Mouse (Mus musculus): Measurements from ENCODE around the gene Grm7.

The Grm7 gene

DNA sequence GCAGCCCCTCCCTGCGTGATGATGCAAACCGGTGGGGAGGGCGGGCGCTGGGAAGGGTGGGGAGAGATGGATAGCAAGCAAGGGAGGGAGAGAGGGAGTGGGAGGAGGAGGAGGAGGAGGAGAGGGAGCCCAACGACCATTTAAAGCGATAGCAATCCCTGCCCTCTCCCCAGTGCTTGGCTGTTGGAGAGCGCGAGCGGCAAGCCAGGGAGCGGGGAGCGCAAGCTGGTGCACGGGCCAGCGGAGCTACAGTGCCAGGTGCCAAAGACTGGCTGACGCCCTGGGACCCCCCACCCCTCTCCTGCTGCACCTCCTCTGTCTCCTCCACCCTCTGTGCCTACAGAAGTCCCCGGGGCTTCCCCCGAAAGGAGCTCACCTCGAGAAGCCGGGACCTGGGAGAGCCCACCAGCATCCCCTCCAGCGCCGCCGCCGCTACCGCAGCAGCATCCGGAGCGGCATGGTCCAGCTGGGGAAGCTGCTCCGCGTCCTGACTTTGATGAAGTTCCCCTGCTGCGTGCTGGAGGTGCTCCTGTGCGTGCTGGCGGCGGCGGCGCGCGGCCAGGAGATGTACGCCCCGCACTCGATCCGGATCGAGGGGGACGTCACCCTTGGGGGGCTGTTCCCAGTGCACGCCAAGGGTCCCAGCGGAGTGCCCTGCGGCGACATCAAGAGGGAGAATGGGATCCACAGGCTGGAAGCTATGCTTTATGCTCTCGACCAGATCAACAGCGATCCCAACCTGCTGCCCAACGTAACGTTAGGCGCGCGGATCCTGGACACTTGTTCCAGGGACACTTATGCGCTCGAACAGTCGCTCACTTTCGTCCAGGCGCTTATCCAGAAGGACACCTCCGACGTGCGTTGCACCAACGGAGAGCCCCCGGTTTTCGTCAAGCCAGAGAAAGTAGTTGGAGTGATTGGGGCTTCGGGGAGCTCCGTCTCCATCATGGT lies at the start of gene Grm7:
Grm7 (plus strand) TSS at position 171 of the 951 bp plus-strand sequence.
- peak; percentile 3 for DNase-seq

DNA sequence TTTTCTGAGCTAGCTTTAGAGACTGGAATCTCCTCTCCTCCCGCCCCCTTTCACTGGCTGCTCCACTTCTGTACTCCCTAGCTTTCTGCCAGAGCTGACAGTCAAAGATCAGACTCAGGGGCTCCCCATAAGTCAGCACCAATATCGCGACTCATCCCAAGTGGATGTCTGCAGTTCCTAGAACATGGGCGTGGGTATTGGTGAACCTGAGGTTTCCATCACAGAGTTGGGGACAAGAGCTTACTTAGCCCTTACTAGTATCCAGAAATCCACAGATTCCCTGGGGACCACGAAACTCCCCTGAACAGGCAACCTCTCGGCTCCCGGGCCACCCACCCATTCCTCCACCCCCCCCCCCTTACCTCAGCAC lies 355 bp upstream of the Grm7 start:
- DNase-seq = no peak

DNA sequence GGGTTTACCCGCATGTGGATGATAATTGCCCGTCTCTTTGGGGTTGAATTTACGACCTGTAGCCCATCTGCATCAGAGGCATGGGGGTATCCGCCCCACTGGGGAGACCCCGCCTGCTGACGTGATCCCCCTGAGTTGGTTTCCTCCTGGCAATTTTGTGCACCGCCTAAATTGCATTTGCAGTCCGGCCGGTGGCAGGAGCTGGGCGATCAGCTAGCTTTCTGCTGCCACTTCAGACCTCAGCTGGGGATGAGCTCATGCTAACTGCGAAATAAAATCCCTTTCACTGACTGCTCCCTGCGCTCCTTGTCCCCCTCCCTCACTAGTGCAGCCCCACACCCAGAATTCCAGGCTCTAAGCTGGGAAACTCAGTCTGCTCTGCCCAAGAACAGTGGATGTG lies 1.5 kb downstream of the Grm7 start:
- no peak for DNase-seq

DNA sequence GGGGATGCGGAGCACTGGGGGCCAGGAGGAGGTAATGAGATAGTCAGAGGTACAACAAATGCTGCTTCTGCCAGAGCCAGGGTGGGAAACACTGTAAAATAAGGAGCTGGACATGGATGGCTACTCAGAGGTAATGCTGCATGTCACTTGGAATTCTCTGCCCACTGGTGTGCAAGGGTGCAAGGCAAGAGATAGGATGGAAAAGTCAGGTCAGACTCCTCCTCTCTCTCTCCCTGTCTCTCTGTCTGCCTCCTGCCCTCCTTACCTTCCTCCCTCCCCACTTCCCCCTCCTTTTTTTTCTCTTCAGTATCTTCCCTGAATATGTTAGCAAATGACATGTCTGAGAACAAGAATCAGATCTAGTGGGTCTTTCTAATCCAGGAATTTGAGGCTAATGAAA lies 3.8 kb downstream of the Grm7 start:
- no peak for DNase-seq

DNA sequence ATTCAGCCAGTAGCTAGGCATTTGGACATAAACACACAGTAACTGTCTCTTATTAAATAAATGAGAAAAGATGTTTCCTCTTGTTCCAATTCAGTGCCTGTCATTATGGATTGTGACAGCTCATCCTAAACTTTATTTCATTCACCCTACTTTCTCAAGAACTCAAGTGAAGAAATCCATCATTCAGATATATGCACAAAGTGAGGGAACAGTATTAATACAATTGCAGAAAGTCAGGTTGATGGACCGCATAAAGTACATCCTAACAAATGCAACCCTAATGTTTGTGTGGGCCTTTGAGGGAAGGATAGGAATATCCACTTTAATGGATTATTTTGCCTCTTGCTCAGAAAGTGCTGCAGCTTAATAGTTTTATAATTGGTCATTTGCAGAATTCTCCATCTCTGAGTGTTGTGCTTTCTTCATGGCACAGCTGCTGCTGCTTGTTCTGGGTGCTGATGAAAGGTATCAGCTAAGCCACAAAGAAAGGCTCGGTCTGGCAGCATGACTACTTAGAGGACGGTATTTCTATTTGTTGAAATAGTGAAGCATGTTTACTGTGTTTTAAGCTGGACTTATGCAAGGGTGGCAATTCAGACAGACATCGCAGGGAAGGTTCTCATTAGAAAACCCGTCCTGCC lies 8.1 kb downstream of the Grm7 start:
- no peak for DNase-seq

DNA sequence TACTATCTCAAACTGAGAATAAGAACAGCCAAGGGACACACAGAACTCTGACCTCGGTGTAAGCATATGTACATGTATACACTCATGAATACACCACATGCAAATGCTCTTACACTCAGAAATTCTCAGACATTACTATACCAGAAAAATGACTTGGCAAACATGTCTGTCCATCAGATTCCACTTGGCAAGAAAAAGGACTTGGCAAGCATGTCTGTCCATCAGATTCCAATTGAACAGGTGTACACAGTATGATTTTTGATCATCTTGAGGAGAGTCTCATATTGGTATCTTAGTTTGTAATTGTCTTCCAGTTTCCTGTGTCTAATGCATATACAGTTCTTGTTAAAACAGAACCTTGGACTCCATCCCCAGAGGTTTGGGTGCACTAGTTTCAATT lies 19.1 kb downstream of the Grm7 start:
- DNase-seq = no peak

DNA sequence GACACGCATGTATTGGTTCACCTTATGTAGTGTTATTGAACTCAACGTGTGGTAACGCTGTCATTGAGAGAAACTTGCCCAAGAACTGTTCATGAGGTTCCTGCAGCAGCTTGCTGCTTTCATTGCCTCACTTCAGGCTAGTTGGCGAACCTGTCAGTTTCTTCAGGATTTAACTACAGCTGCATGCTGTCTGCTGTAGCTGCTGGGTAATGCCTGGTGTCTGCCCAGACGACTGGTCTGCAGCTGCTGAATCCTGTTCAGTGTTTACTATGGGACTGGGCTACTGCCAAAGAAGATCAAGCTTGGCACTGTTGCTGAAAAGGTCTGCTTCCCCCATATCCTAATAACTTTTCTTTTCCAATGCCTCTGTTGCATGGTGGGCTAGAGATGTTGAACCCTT lies 23.1 kb downstream of the Grm7 start:
- no peak for DNase-seq

DNA sequence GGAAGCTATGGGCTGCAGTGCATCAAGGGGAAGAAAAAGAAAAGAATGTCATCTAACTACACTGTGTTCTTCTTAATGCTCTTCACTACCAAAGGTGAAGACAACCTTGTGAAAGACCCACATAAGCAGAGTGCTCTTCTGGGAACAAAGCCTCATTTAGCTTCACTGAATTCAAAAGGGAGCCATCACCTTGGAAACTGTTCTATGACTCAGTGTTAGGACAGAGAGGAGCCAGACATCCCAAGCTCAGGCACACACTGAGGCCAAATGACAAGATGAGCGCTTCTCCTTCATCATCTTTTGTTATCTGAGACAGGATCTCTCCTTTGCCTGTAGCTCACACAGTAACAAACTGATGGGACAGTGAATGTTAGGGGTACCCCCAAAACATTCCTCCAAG lies 45.6 kb downstream of the Grm7 start:
- no peak for DNase-seq

DNA sequence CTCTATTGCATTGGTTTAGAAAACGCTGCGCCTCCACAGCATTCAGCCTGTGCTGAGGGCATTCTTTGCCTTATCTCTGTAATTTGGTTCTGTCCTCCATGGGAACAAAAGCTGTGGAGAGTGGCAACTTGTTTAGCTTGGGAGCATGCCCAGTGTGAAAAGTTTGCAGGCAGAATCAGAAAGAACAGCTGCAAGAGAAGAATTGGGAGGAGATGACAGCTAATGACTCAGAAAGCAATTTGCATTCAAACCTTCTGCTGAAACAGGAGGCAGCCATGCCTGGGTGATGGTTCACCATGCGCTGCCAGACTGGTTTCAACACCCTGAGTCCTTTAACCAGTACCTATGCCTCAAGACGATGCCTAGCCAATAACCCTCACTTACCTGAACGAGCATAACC lies 64.4 kb downstream of the Grm7 start:
- no peak for DNase-seq

DNA sequence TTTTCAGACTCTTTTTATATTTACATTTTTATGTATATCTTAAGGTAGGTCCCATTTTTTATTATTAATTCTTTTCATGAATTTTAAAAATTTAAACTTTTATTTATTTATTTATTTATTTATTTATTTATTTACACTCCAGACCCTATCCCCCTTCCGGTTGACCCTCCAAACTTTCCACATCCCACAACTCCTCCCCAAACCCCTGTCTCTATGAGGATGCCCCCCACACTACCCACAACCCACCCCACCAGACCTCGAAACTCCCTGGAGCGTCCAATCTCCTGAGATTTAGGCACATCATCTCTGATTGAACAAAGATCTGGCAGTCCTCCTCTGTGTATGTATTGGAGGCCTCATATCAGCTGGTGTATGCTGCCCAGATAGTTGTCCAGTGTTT lies 69.6 kb downstream of the Grm7 start:
- no peak for DNase-seq

DNA sequence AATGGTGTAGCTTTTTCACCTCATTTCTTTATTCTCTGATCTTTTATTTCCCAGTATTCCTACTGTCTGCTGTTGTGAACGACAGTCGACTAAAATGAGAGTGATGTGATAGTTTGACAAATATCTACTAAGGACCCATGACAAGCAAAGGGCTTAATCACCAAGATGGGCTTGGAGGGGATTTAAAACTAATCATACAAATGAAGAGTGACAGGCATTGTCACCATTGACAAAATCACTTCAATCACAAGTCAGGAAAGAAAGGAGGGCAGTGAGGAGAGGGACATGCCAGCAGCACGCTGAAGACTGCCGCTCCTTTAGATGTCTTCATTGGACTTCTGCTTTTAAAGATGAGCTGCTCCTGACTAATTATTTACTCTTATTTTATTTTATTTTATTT lies 78.0 kb downstream of the Grm7 start:
- DNase-seq = no peak

DNA sequence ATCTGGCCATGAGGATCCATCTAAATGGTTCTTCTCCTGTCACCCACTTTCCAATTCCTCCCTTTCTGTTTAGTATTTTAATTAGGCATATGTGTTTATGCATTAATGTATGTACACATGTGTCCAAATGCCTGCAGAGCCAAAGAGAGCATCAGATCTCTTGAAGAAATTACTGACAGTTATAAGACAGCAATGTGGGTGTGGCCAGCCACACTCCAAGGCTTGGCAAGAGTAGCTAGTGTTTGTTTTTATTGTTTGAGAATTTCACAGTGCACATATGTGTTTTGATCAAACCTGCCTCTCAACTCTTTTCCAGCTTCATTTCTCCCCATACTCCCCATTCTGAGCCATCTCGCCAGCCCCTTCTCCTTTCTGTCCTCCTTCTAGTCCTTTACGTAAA lies 88.5 kb downstream of the Grm7 start:
- DNase-seq = no peak

DNA sequence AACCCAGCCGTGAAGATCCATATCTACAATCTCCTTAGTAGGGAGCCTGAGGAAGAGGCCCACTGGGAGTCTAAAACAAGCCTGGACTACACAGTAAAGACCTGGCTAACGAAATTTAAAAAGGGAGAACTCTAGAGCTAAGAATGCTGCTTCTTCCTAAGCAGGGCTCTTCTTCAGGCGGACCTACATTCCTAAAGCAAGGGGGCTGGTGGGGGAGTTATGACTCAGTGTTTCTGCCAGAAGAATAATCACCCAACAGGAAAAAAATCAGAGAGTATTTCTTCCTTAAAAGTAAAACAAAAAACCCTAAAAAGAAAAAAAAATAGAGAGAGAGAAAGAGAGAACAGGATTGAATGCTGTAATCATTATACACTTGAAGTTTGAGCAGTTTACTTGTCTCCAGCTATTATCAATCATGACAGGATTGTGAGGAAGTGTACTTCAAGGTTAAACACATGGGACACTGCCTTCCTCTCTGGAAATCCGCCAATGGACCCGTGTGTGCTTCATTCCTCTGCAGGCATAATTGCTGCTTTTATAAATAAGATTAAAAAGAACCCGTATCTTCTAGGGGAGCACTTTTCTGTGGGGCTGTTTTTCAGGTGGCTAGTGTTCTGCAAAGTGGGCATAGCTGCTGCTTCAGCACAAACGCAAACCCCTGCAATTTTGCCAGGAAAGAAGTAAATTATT lies 98.7 kb downstream of the Grm7 start:
- DNase-seq = peak; percentile 3

DNA sequence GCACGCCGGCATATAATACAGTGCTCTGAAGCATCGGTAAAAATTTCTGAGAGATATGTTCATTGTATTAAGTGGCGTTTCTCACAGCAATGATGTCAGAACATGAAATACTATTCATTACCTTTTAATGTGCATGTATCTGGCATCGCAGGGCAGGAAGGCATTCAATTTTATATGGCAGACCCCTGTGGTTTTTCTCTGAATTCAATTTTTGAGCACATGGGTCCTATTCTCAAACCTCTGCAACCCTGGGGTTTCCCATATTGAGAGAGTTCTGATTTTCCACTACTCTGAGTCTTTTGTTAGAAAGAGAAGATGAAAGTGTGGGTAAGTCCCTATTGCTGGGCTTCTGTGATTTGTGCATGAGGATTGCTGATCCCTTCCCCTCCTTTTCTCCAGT lies 110.5 kb downstream of the Grm7 start:
- DNase-seq = no peak

DNA sequence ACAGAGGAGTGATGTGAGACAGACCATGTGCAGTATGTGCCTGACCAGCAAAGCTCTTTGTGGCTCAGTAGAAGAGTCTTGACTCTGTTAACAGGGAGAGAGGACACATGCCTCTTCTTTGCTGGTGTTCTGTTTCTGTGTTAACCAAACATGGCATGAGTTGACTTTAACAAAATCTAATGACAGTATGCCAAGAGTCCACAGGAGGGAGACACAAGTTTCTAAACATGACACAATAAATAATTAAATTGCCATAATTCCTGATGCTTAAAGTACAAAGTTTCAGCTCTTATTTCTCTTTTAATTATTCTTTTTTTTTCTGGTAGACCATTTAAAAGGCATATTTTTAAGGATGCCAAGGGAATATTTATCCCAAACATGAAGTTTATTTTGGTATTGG lies 124.2 kb downstream of the Grm7 start:
- no peak for DNase-seq

DNA sequence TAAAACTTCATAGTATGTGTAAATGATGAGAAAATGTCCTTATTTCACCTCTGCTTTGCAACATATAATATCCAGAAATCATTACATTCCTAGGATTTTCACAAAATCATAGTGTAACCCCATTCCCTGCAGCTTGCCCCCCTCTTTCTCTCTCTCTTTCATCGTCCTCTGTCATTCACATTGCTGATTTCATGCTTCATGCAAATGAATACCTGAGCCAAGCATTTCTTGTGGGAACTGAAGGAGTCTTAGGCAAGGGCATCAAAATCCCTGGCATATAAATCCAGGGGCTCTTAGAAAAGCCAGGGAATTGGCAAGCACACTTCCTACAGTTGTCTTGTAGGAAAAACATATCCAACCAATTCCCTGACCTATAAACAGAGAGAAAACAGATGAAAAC lies 127.3 kb downstream of the Grm7 start:
- no peak for DNase-seq

DNA sequence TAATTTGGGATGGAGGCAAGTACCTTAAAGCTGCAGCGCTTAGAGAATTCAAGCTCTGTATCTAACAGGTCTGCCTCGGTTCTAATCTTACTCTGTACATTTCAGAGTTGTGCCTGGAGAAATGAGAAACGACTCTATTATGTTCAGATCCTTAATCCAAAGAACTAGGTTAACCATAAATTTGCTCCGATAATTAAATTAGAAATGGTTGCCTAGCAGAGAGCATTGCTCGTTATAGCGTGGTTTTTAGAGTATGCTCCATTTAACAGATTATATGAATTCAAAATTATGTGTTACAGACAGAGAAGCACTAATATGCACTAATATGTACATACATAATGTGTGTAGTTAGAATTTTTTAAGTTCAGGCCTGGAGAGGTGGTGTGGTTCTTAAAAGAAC lies 130.7 kb downstream of the Grm7 start:
- DNase-seq = no peak

DNA sequence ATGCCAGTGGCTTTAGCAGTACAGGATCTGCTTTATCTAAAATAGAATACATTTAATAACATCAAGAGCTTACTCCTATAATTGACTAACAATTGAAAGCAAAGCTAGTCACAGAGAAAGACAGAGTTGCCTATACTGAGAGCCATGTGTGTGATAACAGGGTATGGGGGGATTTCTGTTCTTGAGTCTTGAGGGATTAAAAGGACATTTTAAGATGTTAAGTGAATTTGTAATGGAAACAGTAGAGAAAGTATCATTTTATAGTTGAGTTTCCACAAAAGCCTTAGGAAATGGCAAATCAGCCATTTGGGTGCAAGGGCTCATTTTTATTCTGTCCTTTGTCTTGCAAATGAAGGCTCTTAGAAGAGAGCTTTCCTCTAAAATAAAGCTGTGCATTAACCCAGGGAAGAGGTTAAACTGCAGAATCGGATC lies 140.1 kb downstream of the Grm7 start:
- DNase-seq = no peak

DNA sequence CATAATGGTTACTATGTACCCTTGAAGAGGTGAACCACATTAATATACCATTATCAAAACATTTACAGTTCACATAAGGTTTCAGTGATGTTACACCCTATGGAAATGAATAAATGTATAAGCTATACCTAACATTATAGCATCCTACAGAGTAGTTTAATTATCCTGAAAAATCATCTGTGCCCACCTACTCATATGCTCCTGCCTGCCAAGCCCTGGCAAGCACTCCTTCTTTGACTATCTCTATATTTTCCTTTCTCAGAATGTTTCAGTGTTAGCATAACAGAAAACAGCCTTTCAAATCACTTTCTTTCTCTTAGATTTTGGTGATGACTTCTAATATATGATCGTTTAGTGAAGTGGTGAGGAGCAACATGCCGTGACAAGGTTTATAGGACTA lies 147.3 kb downstream of the Grm7 start:
- DNase-seq = no peak

DNA sequence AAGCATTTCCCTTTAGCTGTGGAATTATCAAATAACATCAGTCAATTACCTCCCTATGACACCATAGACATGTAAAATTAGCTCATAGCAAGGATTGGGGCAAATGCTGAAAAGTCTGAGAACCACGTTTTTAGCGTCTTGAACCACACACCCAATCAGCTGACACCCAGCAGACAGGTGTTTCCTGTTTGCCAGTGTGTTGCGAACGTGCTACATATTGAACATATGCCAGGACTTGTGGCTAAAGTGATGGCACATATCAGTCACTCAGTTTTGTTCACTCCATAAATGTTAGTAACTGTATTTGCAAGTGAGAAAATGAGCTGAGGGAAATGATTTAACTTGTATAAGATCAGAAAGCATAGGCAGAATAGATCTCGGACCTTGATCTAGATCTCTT lies 162.1 kb downstream of the Grm7 start:
- DNase-seq = no peak

DNA sequence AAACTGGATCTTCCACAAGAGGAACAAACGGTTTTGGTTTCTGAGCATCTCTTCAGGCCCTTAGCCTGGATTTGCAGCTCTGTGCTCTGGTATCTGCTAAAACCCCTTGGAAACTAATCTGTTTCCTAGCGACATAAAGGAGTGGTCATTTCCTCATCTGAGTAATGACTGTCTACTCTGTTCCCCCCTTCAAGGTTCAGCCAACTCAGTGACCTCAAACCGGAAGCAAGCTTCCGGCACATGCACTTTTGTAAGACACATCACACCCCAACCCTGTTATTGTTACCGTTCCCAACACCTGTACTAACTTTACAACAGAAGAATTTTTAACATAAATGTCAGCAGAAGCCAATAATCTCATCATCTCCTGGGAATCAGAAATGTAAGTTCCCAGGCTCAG lies 166.8 kb downstream of the Grm7 start:
- DNase-seq = no peak

DNA sequence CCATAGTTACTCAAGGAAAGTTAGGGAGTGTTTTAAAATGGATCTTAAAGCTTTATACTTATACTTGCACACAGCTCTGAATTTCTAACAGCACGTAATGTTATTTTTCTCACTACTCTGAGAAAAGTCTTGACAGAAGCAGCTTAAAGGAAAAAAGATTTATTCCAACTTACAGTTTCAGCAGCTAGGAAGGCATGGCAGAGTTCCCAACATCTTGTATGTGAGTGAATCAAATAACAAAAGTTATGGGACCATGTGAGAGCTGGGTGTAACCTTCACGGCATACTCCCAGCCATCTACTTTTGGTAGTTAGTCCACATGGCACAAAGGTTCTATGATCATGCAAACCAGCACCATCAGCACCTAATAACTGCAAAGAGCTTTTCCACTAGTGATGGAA lies 172.9 kb downstream of the Grm7 start:
- DNase-seq = no peak

DNA sequence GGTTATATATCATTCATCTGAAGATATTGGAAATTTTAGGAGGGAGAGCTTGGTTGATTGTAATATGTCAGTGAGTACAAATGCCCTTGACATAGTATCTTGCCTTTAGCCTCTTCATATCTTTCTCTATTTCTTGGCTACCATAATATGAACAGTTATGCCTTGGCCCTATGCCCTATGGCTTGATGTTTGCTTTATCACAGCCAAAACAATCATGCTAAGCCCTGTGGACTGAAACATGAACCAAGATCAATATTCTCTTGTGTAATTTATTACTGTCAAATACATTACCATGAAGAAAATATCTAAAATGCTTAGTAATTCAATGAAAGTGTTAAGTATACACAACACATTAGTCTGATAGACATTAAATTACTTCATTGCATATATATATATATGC lies 222.9 kb downstream of the Grm7 start:
- no peak for DNase-seq

DNA sequence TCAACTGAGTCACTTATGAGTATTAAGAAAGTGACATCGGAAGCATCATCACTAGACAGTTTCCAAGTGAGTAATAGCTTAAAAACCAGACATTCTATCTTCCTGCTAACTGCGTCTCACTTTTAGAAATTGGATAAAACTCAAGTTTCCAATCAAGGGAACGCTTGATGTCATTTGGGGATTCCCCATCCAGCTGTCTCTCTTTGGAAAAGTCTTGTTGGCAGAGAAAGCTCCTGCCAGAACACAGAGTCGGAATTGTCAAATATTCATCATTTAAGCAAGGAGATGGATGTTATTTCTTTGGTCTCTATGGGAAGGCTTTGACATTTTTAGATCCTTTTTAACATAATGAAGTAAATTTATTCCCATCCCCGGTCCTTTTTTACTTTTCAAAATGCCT lies 336.6 kb downstream of the Grm7 start:
- no peak for DNase-seq

Data from kidney, postnatal 14 days (tissue).